Mouse (Mus musculus): ENCODE measurements around the gene Galp. TPM values are rescaled to one million over a fixed set of nuclear protein-coding genes. Genes with fewer than 3 reads are reported as not detected.

Gene Galp
- polyA plus RNA-seq (2017; shearing (Covaris generic)), result not detected

DNA sequence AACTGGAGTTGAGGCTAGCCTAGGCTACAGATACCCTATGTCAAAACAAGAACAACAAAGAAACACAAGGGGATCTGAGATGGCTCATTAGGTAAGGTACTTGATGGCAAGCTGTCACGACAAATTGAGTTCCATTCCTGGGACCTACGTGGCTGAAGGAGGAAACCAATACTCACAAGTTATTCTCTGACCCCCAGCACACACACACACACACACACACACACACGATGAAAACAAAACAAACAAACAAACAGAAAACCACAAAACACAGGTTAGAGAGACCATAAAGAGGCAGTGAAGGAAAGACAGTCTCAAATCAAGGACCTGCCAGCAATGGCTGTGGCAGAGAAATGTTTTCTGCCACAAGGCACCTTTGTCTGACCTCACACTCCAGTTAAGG lies at the start of gene Galp:
TSS of gene Galp (plus strand) at position 301 of the 400 bp plus-strand sequence.

DNA sequence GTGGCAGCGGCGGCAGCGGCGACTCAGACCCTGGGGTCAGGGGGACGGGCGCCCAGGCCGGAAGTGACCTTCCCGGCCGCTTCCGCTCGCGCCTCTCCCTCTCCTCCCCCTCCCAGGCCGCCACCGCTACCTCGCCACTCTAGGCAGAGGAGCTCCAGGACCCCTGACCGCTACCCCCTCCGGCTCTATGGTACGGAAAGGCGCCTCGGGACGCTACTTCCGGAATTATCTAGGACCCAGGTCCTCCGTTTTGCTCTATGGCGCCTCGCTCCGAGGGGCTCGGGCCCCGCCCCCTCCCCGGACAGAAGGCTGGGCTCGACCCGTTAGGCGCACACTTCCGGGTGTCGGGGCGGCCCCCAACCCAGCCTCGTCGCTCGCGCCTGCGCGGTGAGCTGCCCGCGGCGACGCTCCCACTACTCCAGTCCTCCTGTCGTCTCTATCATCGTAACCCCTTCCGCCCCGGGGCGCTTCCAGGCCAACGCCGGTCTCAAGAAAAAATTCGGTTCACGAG lies 40.9 kb upstream of the Galp start, which contains the start of gene Zfp787:
TSS of gene Zfp787 (minus strand) at position 97 of the 511 bp plus-strand sequence.

DNA sequence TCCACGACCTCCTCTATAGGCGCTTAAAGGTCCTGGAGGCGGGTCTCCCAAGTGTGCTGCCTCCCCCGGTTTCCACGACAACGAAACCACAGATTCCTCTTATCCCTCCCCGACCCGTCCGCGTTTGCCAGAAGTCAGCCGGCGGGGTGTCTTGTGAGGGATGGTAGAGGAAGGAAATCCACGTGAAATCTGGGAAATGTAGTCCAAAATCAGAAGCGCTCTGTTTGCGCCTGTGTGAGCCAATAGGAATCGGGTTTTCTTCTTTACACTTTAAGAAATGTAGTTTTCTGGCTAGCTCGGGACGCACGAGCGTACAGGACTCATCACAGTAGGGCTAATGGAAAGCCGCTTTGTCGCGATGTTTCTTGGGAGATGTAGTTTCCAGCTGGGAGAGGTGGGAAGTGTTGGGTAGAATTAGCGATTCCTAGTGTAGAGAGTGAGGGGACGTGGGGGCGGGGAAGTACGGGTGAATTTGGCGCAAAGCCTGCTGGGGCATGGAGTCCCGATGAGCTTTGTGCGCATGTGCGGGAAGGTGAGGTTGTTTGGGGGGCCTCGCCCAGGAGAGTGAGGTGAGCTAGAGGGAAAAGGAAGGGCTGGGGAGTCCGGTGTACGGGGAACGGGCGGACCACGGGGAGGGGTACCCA lies 24.8 kb upstream of the Galp start, which contains the start of gene Zfp444:
TSS of gene Zfp444 (plus strand) at position 221 of the 644 bp plus-strand sequence.

DNA sequence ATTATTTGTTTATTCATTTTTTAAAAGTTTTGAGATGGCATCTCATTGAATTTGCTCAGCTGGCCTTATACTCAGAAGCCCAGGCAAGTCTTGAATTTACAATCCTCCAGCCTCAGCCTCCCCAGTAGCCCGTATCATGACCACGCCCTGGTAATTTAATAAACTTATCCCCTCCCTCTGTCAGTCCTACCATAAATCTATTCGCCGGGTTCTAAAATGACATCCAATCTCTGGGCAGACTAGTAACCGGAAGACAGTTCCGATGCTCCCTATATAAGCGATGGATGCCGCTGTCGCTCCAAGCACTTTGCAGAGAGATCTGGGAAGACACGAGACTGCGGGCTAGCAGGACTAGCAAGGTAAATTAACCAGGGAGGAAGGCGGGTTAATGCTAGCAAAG lies 25.1 kb downstream of the Galp start, which contains the start of gene Zscan5b:
TSS of gene Zscan5b (plus strand) at position 301 of the 400 bp plus-strand sequence.

DNA sequence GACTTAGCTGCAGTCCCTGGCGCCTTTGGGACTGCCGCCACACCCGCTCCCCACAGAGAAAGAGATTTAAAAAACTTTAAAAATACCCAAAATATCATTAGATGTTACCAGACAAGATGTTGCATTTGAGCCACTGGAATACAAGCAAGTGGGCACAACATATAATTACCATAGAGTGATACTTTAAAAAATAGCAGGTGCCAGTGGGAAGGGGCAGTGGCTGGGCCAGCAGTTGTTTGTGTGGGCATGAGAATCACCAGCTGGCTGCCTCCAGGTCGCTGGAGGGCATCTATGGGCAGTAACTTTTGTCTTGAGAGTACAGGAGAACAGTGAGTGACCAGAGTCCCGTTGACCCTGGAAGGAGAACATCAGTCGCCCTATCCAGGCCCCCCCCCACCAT lies 55.5 kb downstream of the Galp start, which contains the start of gene Epp13:
TSS of gene Epp13 (plus strand) at position 301 of the 400 bp plus-strand sequence.

Other genes with a start within 250 kb of the Galp start
- gene Vmn1r65, start 186.1 kb upstream of the Galp start, polyA plus RNA-seq (2017; shearing (Covaris generic)), result not detected
- not detected for gene Nlrp4c, start 151.9 kb upstream of the Galp start, polyA plus RNA-seq (2017; shearing (Covaris generic))
- 33.1 TPM for gene Zfp787, start 41.1 kb upstream of the Galp start, polyA plus RNA-seq (2017; shearing (Covaris generic))
- 25.2 TPM for gene Zfp444, start 24.9 kb upstream of the Galp start, polyA plus RNA-seq (2017; shearing (Covaris generic))
- not detected for gene Zscan5b, start 25.2 kb downstream of the Galp start, polyA plus RNA-seq (2017; shearing (Covaris generic))
- gene Epp13, start 55.6 kb downstream of the Galp start, polyA plus RNA-seq (2017; shearing (Covaris generic)), result not detected
- 3.5 TPM for gene Zfp667, start 89.5 kb downstream of the Galp start, polyA plus RNA-seq (2017; shearing (Covaris generic))
- gene Zfp583, start 134.2 kb downstream of the Galp start, polyA plus RNA-seq (2017; shearing (Covaris generic)), result 0.22 TPM
- gene Gm3854, start 146.7 kb downstream of the Galp start, polyA plus RNA-seq (2017; shearing (Covaris generic)), result 0.91 TPM
- 2.3 TPM for gene Zfp78, start 166.2 kb downstream of the Galp start, polyA plus RNA-seq (2017; shearing (Covaris generic))
- gene Zfp28, start 186.2 kb downstream of the Galp start, polyA plus RNA-seq (2017; shearing (Covaris generic)), result 9.2 TPM
- gene Smim17, start 201.6 kb downstream of the Galp start, polyA plus RNA-seq (2017; shearing (Covaris generic)), result not detected
- gene Gm20715, start 213.2 kb downstream of the Galp start, polyA plus RNA-seq (2017; shearing (Covaris generic)), result not detected
- gene Olfr1344, start 241.6 kb downstream of the Galp start, polyA plus RNA-seq (2017; shearing (Covaris generic)), result not detected

Data from naive thymus-derived CD4-positive, alpha-beta T cell, adult 5 months (primary cell).